Mouse (Mus musculus): ENCODE measurements around the gene Aunip. TPM values are rescaled to one million over a fixed set of nuclear protein-coding genes. Genes with fewer than 3 reads are reported as not detected.
A peak's percentile ranks its signal among the peaks of the same experiment; 100 is the strongest.

The Aunip gene
- polyA plus RNA-seq, 1 experiment from 2014 or later: 1.3 TPM

- H3K4me3 ChIP-seq (ENCODE audit: low read depth, low read length): peak within 1 kb of the TSS; percentile 83
- peaks cover 17% of the 10 kb centered on the region for H3K4me1 ChIP-seq (ENCODE audit: control insufficient read depth, insufficient read depth, low read length)
- peak within 1 kb of the TSS; percentile 74 for H3K4me2 ChIP-seq (ENCODE audit: low read length)
- H3K27ac ChIP-seq (ENCODE audit: low read length): peak within 1 kb of the TSS; percentile 89
- ATAC-seq: peak; percentile 81
- H3K9ac ChIP-seq (ENCODE audit: low read depth, low read length): peak within 1 kb of the TSS; percentile 96
- H3K9me3 ChIP-seq (replicated peaks; ENCODE audit: control insufficient read depth, low read length, poor library complexity, severe bottlenecking): peaks cover 4% of the 10 kb centered on the region; the same call in 1 of the 2 replicates
- no peaks in the 10 kb centered on the region for H3K27me3 ChIP-seq (ENCODE audit: control insufficient read depth, insufficient read depth, low read depth, low read length)
- 0% methylated on average over 31 of the region's 67 CpGs for WGBS
- H3K36me3 ChIP-seq (ENCODE audit: control insufficient read depth, insufficient read depth, low read length): peaks cover 9% of the 10 kb centered on the region; the same call in 1 of the 2 replicates
These were observed 40.9 kb downstream of the Aunip start, which contains the start of gene Selenon for GRCm38 (mm10) chr4:134551494-134552316. Selenon (minus strand) TSS chr4:134552166.

GRCm38 (mm10) chr4:134553631-134554030 is 42.8 kb downstream of the Aunip start:
- no peak for ATAC-seq
- peaks cover 4% of the 10 kb centered on the region; the same call in 1 of the 2 replicates for H3K9me3 ChIP-seq (replicated peaks; ENCODE audit: control insufficient read depth, low read length, poor library complexity, severe bottlenecking)
- H3K4me3 ChIP-seq (ENCODE audit: low read depth, low read length): no peak overlapping the region
- peaks cover 26% of the 10 kb centered on the region for H3K4me1 ChIP-seq (ENCODE audit: control insufficient read depth, insufficient read depth, low read length)
- no peak overlapping the region for H3K27ac ChIP-seq (ENCODE audit: low read length)
- no peak overlapping the region for H3K9ac ChIP-seq (ENCODE audit: low read depth, low read length)
- H3K36me3 ChIP-seq (ENCODE audit: control insufficient read depth, insufficient read depth, low read length): peaks cover 9% of the 10 kb centered on the region; the same call in 1 of the 2 replicates
- H3K27me3 ChIP-seq (ENCODE audit: control insufficient read depth, insufficient read depth, low read depth, low read length): no peaks in the 10 kb centered on the region
- H3K4me2 ChIP-seq (ENCODE audit: low read length): no peak overlapping the region
- WGBS: 76% methylated on average over 1 of the region's 1 CpGs

DNA sequence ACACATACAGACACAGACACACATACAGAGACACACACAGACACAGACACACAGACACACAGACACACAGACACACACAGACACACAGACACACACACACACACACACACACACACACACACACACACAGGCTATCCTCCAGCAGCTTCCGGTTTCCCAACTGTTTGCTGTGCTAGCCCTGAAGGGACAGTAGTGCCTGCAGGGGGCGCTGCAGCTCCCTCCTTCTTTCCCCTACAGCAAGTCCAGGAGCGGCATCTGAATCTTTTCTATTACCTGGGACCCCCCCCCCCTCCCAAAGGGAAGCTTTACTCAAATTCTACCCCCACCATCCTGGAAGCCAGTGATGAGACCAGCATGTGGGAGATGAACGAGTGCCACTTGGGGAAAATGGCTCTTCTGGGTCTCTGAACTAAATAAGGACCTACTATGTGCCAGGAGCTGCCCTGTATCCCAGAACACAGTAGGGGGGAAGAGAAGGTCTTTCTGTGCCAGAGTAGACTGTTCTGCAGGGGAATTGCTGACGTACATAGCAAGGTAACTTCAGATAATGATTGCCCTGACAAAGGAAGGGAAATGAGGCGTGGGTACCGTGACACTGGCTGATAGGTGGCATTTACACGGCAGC is 45.3 kb downstream of the Aunip start:
- Histone ChIP-seq H3K27me3 (ENCODE audit: control insufficient read depth, insufficient read depth, low read depth, low read length) (no peaks in the 10 kb centered on the region), H3K36me3 (ENCODE audit: control insufficient read depth, insufficient read depth, low read length) (no peaks in the 10 kb centered on the region), H3K9me3 (replicated peaks; ENCODE audit: control insufficient read depth, low read length, poor library complexity, severe bottlenecking) (no peaks in the 10 kb centered on the region), H3K4me2 (ENCODE audit: low read length) (no peak overlapping the region), H3K4me1 (ENCODE audit: control insufficient read depth, insufficient read depth, low read length) (peaks cover 22% of the 10 kb centered on the region), H3K4me3 (ENCODE audit: low read depth, low read length) (no peak overlapping the region), H3K9ac (ENCODE audit: low read depth, low read length) (no peak overlapping the region), H3K27ac (ENCODE audit: low read length) (no peak overlapping the region)
- WGBS: 66% methylated on average over 7 of the region's 8 CpGs
- no peak for ATAC-seq

- Histone ChIP-seq H3K9ac (ENCODE audit: low read depth, low read length) (no peak overlapping the region), H3K4me3 (ENCODE audit: low read depth, low read length) (no peak overlapping the region), H3K9me3 (replicated peaks; ENCODE audit: control insufficient read depth, low read length, poor library complexity, severe bottlenecking) (no peaks in the 10 kb centered on the region), H3K4me1 (ENCODE audit: control insufficient read depth, insufficient read depth, low read length) (peaks cover 13% of the 10 kb centered on the region), H3K27me3 (ENCODE audit: control insufficient read depth, insufficient read depth, low read depth, low read length) (no peaks in the 10 kb centered on the region), H3K4me2 (ENCODE audit: low read length) (0 out of 2 replicates have a peak overlapping the region, but pooled peaks have one; percentile 12), H3K36me3 (ENCODE audit: control insufficient read depth, insufficient read depth, low read length) (no peaks in the 10 kb centered on the region), H3K27ac (ENCODE audit: low read length) (peak overlapping the region; percentile 47)
- 9% methylated on average over 15 of the region's 16 CpGs for WGBS
- ATAC-seq: no peak
These were observed 46.9 kb downstream of the Aunip start for GRCm38 (mm10) chr4:134557626-134558249.

DNA sequence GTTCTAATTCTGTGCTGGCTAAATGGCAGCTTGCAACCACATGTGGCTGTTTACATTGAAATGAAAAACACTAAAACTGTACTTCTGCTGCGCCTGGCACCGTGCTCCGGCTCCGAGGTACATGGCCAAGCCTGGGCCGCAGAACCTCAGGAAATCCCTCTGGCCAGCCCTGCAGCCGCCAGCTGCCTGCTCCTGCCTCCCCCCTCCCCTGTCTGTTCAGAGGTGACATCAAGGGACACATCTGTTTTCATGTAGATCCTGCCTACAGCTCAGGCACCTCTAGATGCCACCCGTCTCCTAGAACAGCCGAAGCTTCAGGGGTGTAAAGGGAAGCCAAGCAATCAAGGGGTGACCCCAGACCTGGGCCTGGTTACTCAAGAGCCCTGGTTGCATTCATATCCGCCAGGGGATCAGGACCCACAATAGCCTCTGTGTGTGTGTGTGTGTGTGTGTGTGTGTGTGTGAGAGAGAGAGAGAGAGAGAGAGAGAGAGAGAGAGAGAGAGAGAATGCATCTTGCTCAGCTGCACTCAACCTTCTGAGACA is 47.8 kb downstream of the Aunip start:
- Histone ChIP-seq H3K9me3 (replicated peaks; ENCODE audit: control insufficient read depth, low read length, poor library complexity, severe bottlenecking) (no peaks in the 10 kb centered on the region), H3K9ac (ENCODE audit: low read depth, low read length) (0 out of 2 replicates have a peak overlapping the region, but pooled peaks have one; percentile 21), H3K4me3 (ENCODE audit: low read depth, low read length) (no peak overlapping the region), H3K36me3 (ENCODE audit: control insufficient read depth, insufficient read depth, low read length) (no peaks in the 10 kb centered on the region), H3K27me3 (ENCODE audit: control insufficient read depth, insufficient read depth, low read depth, low read length) (no peaks in the 10 kb centered on the region), H3K4me1 (ENCODE audit: control insufficient read depth, insufficient read depth, low read length) (peaks cover 13% of the 10 kb centered on the region), H3K27ac (ENCODE audit: low read length) (no peak overlapping the region), H3K4me2 (ENCODE audit: low read length) (no peak overlapping the region)
- WGBS: 54% methylated on average over 9 of the region's 9 CpGs
- no peak for ATAC-seq

DNA sequence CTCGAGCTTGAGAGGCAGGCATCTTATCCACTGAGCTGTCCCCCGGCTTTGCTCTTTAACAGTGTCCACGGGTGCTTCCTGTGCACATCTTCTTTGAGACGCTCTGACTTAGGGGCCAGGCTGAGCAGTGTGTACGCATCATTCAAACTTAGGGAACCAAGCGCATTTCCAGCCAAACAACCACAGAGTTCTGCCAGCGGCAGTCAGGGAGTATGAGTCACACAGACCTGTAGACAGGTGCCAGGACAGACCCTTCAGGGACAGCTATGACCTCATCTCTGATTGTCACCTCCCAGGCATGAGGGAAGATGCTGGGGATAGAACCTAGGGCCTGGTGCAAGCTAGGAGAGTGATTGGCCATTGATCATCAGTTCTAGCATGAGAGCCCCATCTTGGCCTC is 48.4 kb downstream of the Aunip start:
- no peak overlapping the region for H3K4me2 ChIP-seq (ENCODE audit: low read length)
- 90% methylated on average over 7 of the region's 7 CpGs for WGBS
- H3K9ac ChIP-seq (ENCODE audit: low read depth, low read length): no peak overlapping the region
- H3K27ac ChIP-seq (ENCODE audit: low read length): no peak overlapping the region
- H3K36me3 ChIP-seq (ENCODE audit: control insufficient read depth, insufficient read depth, low read length): no peaks in the 10 kb centered on the region
- no peak overlapping the region for H3K4me3 ChIP-seq (ENCODE audit: low read depth, low read length)
- H3K9me3 ChIP-seq (replicated peaks; ENCODE audit: control insufficient read depth, low read length, poor library complexity, severe bottlenecking): no peaks in the 10 kb centered on the region
- ATAC-seq: no peak
- no peaks in the 10 kb centered on the region for H3K27me3 ChIP-seq (ENCODE audit: control insufficient read depth, insufficient read depth, low read depth, low read length)
- peaks cover 13% of the 10 kb centered on the region for H3K4me1 ChIP-seq (ENCODE audit: control insufficient read depth, insufficient read depth, low read length)

DNA sequence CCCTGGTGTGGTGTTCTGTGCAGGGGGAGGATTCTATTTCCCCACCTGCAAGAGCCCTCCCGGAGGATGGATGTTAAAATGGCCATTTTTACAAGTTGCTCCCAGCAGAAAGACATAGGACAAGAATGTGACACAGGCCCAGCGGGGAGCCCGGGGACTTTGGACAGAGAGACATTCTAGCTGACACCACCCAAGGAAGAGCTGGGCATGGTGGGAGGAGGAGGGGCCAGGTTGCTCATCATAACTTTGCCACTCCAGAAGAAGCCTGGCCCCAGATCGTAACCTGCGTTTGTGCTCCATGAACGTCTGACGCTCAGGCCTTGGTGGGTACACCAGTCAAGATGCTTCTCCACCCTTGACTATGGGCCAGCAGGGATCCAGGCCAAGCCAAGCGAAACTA is 49.9 kb downstream of the Aunip start:
- WGBS: 90% methylated on average over 8 of the region's 8 CpGs
- no peak overlapping the region for H3K27ac ChIP-seq (ENCODE audit: low read length)
- no peak for ATAC-seq
- H3K4me2 ChIP-seq (ENCODE audit: low read length): no peak overlapping the region
- H3K36me3 ChIP-seq (ENCODE audit: control insufficient read depth, insufficient read depth, low read length): no peaks in the 10 kb centered on the region
- H3K9ac ChIP-seq (ENCODE audit: low read depth, low read length): no peak overlapping the region
- H3K4me1 ChIP-seq (ENCODE audit: control insufficient read depth, insufficient read depth, low read length): peaks cover 13% of the 10 kb centered on the region
- no peaks in the 10 kb centered on the region for H3K9me3 ChIP-seq (replicated peaks; ENCODE audit: control insufficient read depth, low read length, poor library complexity, severe bottlenecking)
- no peaks in the 10 kb centered on the region for H3K27me3 ChIP-seq (ENCODE audit: control insufficient read depth, insufficient read depth, low read depth, low read length)
- no peak overlapping the region for H3K4me3 ChIP-seq (ENCODE audit: low read depth, low read length)

DNA sequence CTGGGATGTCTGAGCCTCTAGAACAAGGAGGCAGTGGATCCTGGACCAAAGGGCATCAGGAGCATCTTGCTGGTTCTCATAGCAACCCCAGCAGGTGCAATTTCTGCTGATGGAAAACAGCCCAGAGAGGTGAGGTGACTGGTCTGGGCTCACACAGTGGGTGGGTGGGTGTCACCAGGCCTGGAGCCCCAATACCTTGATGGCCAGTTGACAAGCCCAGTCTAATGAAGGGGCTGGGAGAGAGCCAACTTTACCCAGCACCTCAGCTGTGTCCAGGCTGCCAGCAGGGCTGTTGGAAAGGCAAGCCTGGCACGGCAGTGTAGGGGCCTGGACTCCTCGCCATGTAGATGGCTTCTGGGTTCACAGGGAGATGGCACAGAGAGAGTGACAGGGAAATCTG is 51.2 kb downstream of the Aunip start:
- no peaks in the 10 kb centered on the region for H3K27me3 ChIP-seq (ENCODE audit: control insufficient read depth, insufficient read depth, low read depth, low read length)
- H3K4me3 ChIP-seq (ENCODE audit: low read depth, low read length): no peak overlapping the region
- H3K36me3 ChIP-seq (ENCODE audit: control insufficient read depth, insufficient read depth, low read length): no peaks in the 10 kb centered on the region
- no peak for ATAC-seq
- H3K9me3 ChIP-seq (replicated peaks; ENCODE audit: control insufficient read depth, low read length, poor library complexity, severe bottlenecking): no peaks in the 10 kb centered on the region
- no peak overlapping the region for H3K4me2 ChIP-seq (ENCODE audit: low read length)
- peaks cover 13% of the 10 kb centered on the region for H3K4me1 ChIP-seq (ENCODE audit: control insufficient read depth, insufficient read depth, low read length)
- 84% methylated on average over 2 of the region's 2 CpGs for WGBS
- H3K27ac ChIP-seq (ENCODE audit: low read length): no peak overlapping the region
- no peak overlapping the region for H3K9ac ChIP-seq (ENCODE audit: low read depth, low read length)

All from midbrain, embryonic 16.5 days (tissue).